Mouse (Mus musculus): ENCODE data around the gene Zbtb11.

GRCm38 (mm10) chr16:55950946-55951678, 22.6 kb upstream of the Zbtb11 start:
- TF ChIP-seq CTCF (IDR thresholded peaks at IDR 0.05; ENCODE audit: low read depth, low read length) (peak; percentile 54), POLR2A (IDR thresholded peaks at IDR 0.05; ENCODE audit: extremely low read depth, insufficient read depth, low read length) (no peak)

All from liver, adult 2 months (tissue).